Mouse (Mus musculus) pancreas, adult 10 weeks (tissue): ENCODE measurements around the gene Gcnt1. TPM values are rescaled to one million over a fixed set of nuclear protein-coding genes. Genes with fewer than 3 reads are reported as not detected.

Source experiments
- polyA plus RNA-seq: library from polyadenylated mRNA; stranded (reverse); fragments of 350-450 nt; fragmentation: Illumina TruSeq; extraction: RNeasy Lipid Tissue Mini Kit (QIAGEN cat#74804); gene quantifications from one replicate; pipeline ENCODE4 v1.2.3, GENCODE M21; 2015; ENCODE audit warnings: low read depth, low replicate concordance; ENCODE audit not compliant: insufficient read depth

Gcnt1 gene
- 3.8 TPM for polyA plus RNA-seq

DNA sequence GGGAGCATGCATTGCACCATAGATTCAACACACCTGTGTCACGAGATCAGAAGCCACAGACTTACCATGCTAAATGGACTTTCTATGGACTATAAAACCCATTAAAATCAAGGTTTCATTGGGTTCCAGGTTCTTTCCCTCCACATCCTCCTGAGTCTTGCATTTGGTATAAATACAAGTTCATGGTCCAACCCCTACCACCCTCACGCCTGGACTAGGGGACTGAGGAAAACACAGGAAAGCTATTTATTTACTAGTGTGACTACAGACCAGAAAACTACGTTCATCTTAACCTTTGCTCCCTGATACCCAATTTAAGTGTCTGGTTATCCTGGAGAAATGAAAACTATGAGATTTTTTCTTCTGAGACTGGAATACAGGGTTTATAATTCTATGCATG lies at the start of gene Gcnt1:
Gene Gcnt1, minus strand, starts transcription at position 144 of the 400 bp plus-strand sequence.

GRCm38 (mm10) chr19:17393841-17394591 lies 21.4 kb upstream of the Gcnt1 start, which contains the start of gene Rfk:
Rfk (plus strand) TSS chr19:17394043.

Other genes with a start within 250 kb of the Gcnt1 start
- 12.0 TPM for gene Rfk, start 21.2 kb upstream of the Gcnt1 start, polyA plus RNA-seq